Comparison of ENCODE assay signal across 15 mouse cellular contexts in genomic region chr5:147317991-147318390, GRCm38 (mm10). TPM values are rescaled to one million over a fixed set of nuclear protein-coding genes. Genes with fewer than 3 reads are reported as not detected.
DNase-seq lines count a peak whose midpoint lies in the region; ATAC-seq and TF ChIP-seq lines count a peak whose summit lies in the region.
"Had no signal": no experiment of that assay in that cellular context is flagged by ENCODE, and none has a peak within 500 bp of the region (broad histone marks: within the 10 kb centered on the region; RNA-seq: fewer than 3 reads in every experiment).

No protein-coding gene starts in this region.

- no peaks in the 10 kb centered on the region for H3K9me3 ChIP-seq in ES-Bruce4 (replicated peaks; ENCODE audit: control insufficient read depth, insufficient read depth, low read length, poor library complexity, severe bottlenecking)
- no peaks in the 10 kb centered on the region for H3K9me3 ChIP-seq in intestine, postnatal 0 days (ENCODE audit: control insufficient read depth)

- H3K9ac ChIP-seq in ES-Bruce4 (ENCODE audit: low read depth, poor library complexity, severe bottlenecking), result no peak overlapping the region
- no peak overlapping the region for H3K9ac ChIP-seq in intestine, postnatal 0 days (ENCODE audit: low read depth, low read length)

- peaks cover 23% of the 10 kb centered on the region for H3K27me3 ChIP-seq in ES-Bruce4 (ENCODE audit: control insufficient read depth, insufficient read depth, low read length, poor library complexity, severe bottlenecking)
- peaks cover 11% of the 10 kb centered on the region; the same call in 1 of the 2 replicates for H3K27me3 ChIP-seq in intestine, postnatal 0 days (replicated peaks; ENCODE audit: control insufficient read depth, insufficient read depth, low read length)

- H3K4me1 ChIP-seq in lung, adult 2 months (ENCODE audit: control insufficient read depth, insufficient read depth, low read length), result no peaks in the 10 kb centered on the region
- no peaks in the 10 kb centered on the region for H3K4me1 ChIP-seq in ES-Bruce4 (ENCODE audit: control insufficient read depth, insufficient read depth, low read length)
- no peaks in the 10 kb centered on the region for H3K4me1 ChIP-seq in intestine, postnatal 0 days (replicated peaks; ENCODE audit: control insufficient read depth, insufficient read depth, low read length)

- ATAC-seq in intestine, postnatal 0 days, result no peak
- no peak for ATAC-seq in erythroid progenitor cell, adult 5-6 weeks (replicated peaks; ENCODE audit: low FRiP score, poor library complexity, severe bottlenecking)
- ATAC-seq: activated CD4-positive, CD25-positive, alpha-beta regulatory T cell, adult 4 months had no signal

- no peak overlapping the region for H3K4me3 ChIP-seq in gastrocnemius, adult 2 months
- H3K4me3 ChIP-seq in lung, adult 2 months (replicated peaks; ENCODE audit: extremely low read depth, low read depth, low read length), result no peak overlapping the region
- no peak overlapping the region for H3K4me3 ChIP-seq in ES-Bruce4 (ENCODE audit: low read depth, low read length)
- no peak overlapping the region for H3K4me3 ChIP-seq in intestine, postnatal 0 days (ENCODE audit: low read depth, low read length)

- DNase-seq in gastrocnemius, adult 2 months, result no peak
- DNase-seq in gastrocnemius, adult 18-20 months (ENCODE audit: low spot score), result no peak
- DNase-seq in lung, adult 2 months, result no peak
- DNase-seq in lung, postnatal 25 days (ENCODE audit: low spot score), result no peak
- DNase-seq in frontal cortex, adult 2 months (ENCODE audit: extremely low spot score in 1 of 2, low spot score in 1 of 2), result no peak
- DNase-seq: kidney, adult 9 months; layer of hippocampus, postnatal 36 days; spleen, adult 18-20 months had no signal

- TF ChIP-seq CTCF in gastrocnemius, adult 2 months (IDR thresholded peaks at IDR 0.05), result peak; percentile 48
- TF ChIP-seq CTCF in lung, adult 2 months (IDR thresholded peaks at IDR 0.05; ENCODE audit: insufficient read depth, low read length), result peak; percentile 56
- peak; percentile 63 for TF ChIP-seq CTCF in ES-Bruce4 (IDR thresholded peaks at IDR 0.05; ENCODE audit: low read depth, low read length)
- peak; percentile 79 for TF ChIP-seq CTCF in intestine, postnatal 0 days (IDR thresholded peaks at IDR 0.05; ENCODE audit: low read depth)

- H3K36me3 ChIP-seq in ES-Bruce4 (ENCODE audit: control insufficient read depth, insufficient read depth, low read length, poor library complexity, severe bottlenecking), result no peaks in the 10 kb centered on the region
- no peaks in the 10 kb centered on the region for H3K36me3 ChIP-seq in intestine, postnatal 0 days (ENCODE audit: control insufficient read depth, insufficient read depth)

- H3K4me2 ChIP-seq in intestine, postnatal 0 days (replicated peaks; ENCODE audit: low read depth), result peak overlapping the region; percentile 51

- no peak for TF ChIP-seq POLR2A in lung, adult 2 months (IDR thresholded peaks at IDR 0.05; ENCODE audit: borderline replicate concordance, extremely low read depth, low read depth, low read length)
- TF ChIP-seq POLR2A in ES-Bruce4 (IDR thresholded peaks at IDR 0.05; ENCODE audit: insufficient read depth, low read length), result no peak

- intact Hi-C loops in gastrocnemius, adult 2 months (cut with DNase I), result loop anchor here (2.0 to 10.0 kb wide), 3 partner anchors 91 to 643 kb away; no protein-coding TSS in a partner anchor

- no peak for TF ChIP-seq EP300 in ES-Bruce4 (IDR thresholded peaks at IDR 0.05; ENCODE audit: insufficient read depth, low read depth, low read length)

- H3K27ac ChIP-seq in gastrocnemius, adult 2 months, result no peak overlapping the region
- H3K27ac ChIP-seq in ES-Bruce4 (ENCODE audit: insufficient read depth, low read length), result no peak overlapping the region
- 0 out of 2 replicates have a peak overlapping the region, but pooled peaks have one; percentile 11 for H3K27ac ChIP-seq in intestine, postnatal 0 days (ENCODE audit: low read depth, low read length)

- WGBS in lung, adult 2 months, result 28% methylated on average over 7 of the region's 7 CpGs
- WGBS in intestine, postnatal 0 days, result 32% methylated on average over 7 of the region's 7 CpGs

RNA-seq across cellular contexts. Expression of gene Urad, which starts 4.2 kb away (rescaled TPM):
- total RNA-seq in gastrocnemius, adult 2 months (2021), result not detected
- total RNA-seq in gastrocnemius, adult 18-20 months (2021), result not detected
- not detected in 2 replicates for polyA plus RNA-seq in lung, adult 2 months (2012; rRNA removed)
- not detected in 2 replicates for polyA plus RNA-seq in ES-Bruce4 (2011; ENCODE audit: insufficient read depth, insufficient read length, low read depth, missing spikeins)
- 0.95 and 1.1 TPM in 2 replicates for polyA plus RNA-seq in intestine, postnatal 0 days (2015; fragmentation: Nextera tagmentation; extraction: Ambion mirVana)
- total RNA-seq in erythroid progenitor cell, adult 5-6 weeks (2015; ENCODE audit: low replicate concordance), result not detected in 2 replicates
- not detected in 2 replicates for total RNA-seq in erythroid progenitor cell, adult 5-6 weeks (2017; ENCODE audit: low replicate concordance)
- polyA plus RNA-seq in frontal cortex, adult 2 months (2012; rRNA removed), result not detected in 2 replicates
- total RNA-seq: gastrocnemius, postnatal 4 days; layer of hippocampus, postnatal 36 days had no signal
- polyA plus RNA-seq: activated CD4-positive, CD25-positive, alpha-beta regulatory T cell, adult 4 months; cortical plate, adult 2 months; heart, embryonic 16.5 days had no signal

RNA-seq across cellular contexts. Expression of gene Cdx2, which starts 10.9 kb away (rescaled TPM):
- not detected for total RNA-seq in gastrocnemius, adult 2 months (2021)
- not detected for total RNA-seq in gastrocnemius, adult 18-20 months (2021)
- polyA plus RNA-seq in lung, adult 2 months (2012; rRNA removed), result 0.85 TPM in 1 of 2 replicates, not detected in the other
- polyA plus RNA-seq in ES-Bruce4 (2011; ENCODE audit: insufficient read depth, insufficient read length, low read depth, missing spikeins), result 0.70 and 1.1 TPM in 2 replicates
- polyA plus RNA-seq in intestine, postnatal 0 days (2015; fragmentation: Nextera tagmentation; extraction: Ambion mirVana), result 35.0 and 38.9 TPM in 2 replicates
- not detected in 2 replicates for total RNA-seq in erythroid progenitor cell, adult 5-6 weeks (2015; ENCODE audit: low replicate concordance)
- total RNA-seq in erythroid progenitor cell, adult 5-6 weeks (2017; ENCODE audit: low replicate concordance), result not detected in 2 replicates
- polyA plus RNA-seq in frontal cortex, adult 2 months (2012; rRNA removed), result 0.04 and 0.08 TPM in 2 replicates
- total RNA-seq: gastrocnemius, postnatal 4 days; layer of hippocampus, postnatal 36 days had no signal
- polyA plus RNA-seq: activated CD4-positive, CD25-positive, alpha-beta regulatory T cell, adult 4 months; cortical plate, adult 2 months had no signal

RNA-seq across cellular contexts. Expression of gene Pdx1, which starts 48.2 kb away (rescaled TPM):
- total RNA-seq in gastrocnemius, adult 2 months (2021), result not detected
- total RNA-seq in gastrocnemius, adult 18-20 months (2021), result not detected
- polyA plus RNA-seq in lung, adult 2 months (2012; rRNA removed), result not detected in 2 replicates
- polyA plus RNA-seq in ES-Bruce4 (2011; ENCODE audit: insufficient read depth, insufficient read length, low read depth, missing spikeins), result not detected in 2 replicates
- 6.7 and 9.2 TPM in 2 replicates for polyA plus RNA-seq in intestine, postnatal 0 days (2015; fragmentation: Nextera tagmentation; extraction: Ambion mirVana)
- not detected in 2 replicates for total RNA-seq in erythroid progenitor cell, adult 5-6 weeks (2015; ENCODE audit: low replicate concordance)
- total RNA-seq in erythroid progenitor cell, adult 5-6 weeks (2017; ENCODE audit: low replicate concordance), result not detected in 2 replicates
- polyA plus RNA-seq in frontal cortex, adult 2 months (2012; rRNA removed), result not detected in 2 replicates
- total RNA-seq: gastrocnemius, postnatal 4 days; layer of hippocampus, postnatal 36 days had no signal
- polyA plus RNA-seq: activated CD4-positive, CD25-positive, alpha-beta regulatory T cell, adult 4 months; cortical plate, adult 2 months; heart, embryonic 16.5 days had no signal

Comparison
In these comparisons a context has a peak if more than half of its experiments do, and no peak if none do; other contexts are left out.
1. RNA of gene Cdx2, which starts 10.9 kb away (polyA plus RNA-seq): 35.0 to 38.9 TPM in intestine, postnatal 0 days; 0.70 to 1.1 TPM in ES-Bruce4, 0.04 to 0.08 TPM in frontal cortex, adult 2 months and 0.85 TPM in lung, adult 2 months; every median in the first group is over 10 times any median in the second.
2. Peak in every context shown above with its lines, with median percentiles within 50 percentile points of each other: CTCF ChIP-seq.